Mouse (Mus musculus) small intestine, adult 2 months (tissue): ENCODE measurements around the gene Abcb8.

Experiments
- CTCF ChIP-seq: fragments of 200-500 bp; IDR thresholded peaks from 2 replicates; pipeline ENCODE4 v1.5.1; 2012; ENCODE audit warnings: low read depth, mild to moderate bottlenecking, control low read depth, inconsistent platforms, low read length, moderate library complexity, mixed read lengths; ENCODE audit not compliant: insufficient replicate concordance, insufficient read length; ENCODE audit errors: extremely low read depth
- POLR2A ChIP-seq: fragments of 200-500 bp; IDR thresholded peaks from 2 replicates; pipeline ENCODE4 v1.6.1; 2012; ENCODE audit warnings: low read depth, mild to moderate bottlenecking, control low read depth, inconsistent platforms, low read length, moderate library complexity

DNA sequence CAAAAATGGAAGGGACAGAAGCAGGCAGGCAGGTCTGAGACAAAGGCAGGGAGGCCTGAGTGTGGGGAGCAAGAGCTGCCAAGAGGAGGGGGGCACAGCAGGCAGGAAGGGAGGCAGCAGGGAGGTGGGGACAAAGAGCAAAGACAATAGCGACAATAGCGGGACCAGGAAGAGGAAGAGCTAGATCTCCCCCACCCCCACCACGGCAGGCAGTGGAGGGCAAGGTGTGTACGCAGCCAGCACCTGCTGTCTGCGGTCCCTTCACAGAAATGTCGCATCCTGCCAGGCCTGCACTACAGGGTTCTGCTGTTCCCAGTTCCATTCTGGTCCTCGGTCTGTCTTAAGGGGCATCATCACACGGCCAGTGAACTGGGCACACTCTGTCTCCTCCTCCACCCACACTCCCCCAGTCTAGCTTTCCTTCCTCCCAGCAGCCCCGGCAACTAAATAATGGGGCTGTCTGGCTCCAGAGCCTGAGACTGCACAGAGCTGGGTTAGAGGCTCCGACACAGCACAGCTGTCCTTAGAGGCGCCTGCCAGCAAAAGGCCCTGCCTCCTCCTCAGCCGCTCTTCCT lies 48.9 kb upstream of the Abcb8 start:
- no peak for TF ChIP-seq CTCF
- TF ChIP-seq POLR2A, result no peak
